Mouse (Mus musculus): Measurements from ENCODE around the gene Tubgcp5.
"Not testable (repeated sequence)": the region's sequence is repeated elsewhere in the genome, so short reads cannot be mapped to it uniquely, and the experiment has no call there.

Tubgcp5 gene

DNA sequence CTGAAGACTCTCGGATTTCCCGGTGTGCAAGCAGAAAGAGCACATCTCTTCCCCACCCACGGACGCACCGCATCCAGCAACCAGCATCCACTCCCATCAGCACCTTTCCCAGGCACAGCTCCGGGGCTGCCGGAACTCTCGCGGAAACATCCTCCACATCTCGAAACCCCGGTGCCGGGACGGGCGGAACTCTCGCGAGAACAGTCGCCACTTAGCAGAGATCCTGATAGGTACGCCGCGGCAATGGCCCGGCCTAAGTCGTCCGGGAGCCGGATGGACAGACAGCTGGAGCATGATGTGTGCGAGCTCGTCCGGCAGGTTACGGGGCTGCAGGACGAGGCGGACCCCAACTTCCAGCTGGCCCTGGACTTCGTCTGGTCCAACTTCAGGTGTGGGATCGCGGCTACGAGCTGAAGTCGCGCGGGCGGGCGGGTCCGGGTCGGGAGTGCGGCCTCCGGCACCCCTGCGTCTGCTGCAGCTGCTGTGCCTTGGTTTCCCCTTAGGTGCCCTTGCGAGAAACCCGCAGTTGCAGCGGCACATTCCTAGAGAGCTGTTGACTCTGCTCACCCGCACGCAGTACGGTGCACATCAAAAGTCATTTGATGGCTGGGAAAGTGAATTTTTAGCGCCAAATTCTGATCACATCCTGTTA is at the start of gene Tubgcp5:
Gene Tubgcp5 (plus strand): TSS at position 203 of the 652 bp plus-strand sequence.
- peak; percentile 98 for DNase-seq

DNA sequence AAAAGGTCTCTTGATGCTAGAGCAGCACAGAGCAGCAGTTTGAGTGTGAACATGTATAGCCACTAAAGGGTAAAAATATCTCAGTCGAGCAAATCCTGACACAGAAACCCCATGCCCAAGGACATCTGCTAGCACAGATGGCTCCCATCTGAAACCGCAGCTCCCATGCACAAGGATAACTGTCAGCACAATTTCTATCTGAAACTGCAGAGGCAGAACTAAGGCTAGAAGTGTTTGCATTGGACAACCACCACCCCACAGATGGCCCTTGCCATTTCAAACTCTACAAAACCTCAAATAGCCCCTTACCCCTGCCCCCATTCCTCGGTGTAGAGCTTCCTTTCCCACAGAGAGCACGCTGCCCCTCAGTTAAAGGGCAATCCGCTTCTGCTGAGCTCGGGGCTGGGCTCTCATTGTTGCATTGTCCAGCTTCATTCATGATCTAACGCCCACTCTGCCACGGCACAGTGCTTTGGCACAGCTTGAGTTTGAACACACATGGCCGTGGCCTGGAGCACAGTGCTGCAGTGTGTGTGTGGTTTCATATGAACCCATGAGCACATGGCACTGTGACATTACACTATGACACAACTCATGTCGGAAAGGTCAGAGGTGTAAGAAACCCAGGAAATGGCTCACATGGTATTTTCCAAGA is 49.3 kb upstream of the Tubgcp5 start:
- DNase-seq: no peak

DNA sequence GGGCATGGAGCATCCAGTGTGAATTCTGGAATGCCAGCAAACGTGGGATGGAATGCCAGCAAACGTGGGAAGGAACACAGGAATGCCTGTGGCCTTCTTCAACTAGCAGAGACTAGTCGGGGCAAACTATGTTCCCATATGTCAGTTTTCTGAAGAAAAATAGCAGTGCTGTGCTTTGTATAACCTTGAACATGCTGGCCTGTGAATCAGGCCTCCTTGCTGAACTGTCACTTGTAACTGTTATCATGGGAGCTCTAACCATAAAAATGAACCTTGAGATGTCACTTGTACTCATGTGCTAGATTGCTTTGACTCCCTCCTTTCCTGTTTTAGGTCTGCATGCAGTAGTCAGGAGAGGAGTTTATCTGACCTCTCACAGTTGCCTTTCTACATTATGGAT is 43.1 kb upstream of the Tubgcp5 start:
- DNase-seq: no peak

DNA sequence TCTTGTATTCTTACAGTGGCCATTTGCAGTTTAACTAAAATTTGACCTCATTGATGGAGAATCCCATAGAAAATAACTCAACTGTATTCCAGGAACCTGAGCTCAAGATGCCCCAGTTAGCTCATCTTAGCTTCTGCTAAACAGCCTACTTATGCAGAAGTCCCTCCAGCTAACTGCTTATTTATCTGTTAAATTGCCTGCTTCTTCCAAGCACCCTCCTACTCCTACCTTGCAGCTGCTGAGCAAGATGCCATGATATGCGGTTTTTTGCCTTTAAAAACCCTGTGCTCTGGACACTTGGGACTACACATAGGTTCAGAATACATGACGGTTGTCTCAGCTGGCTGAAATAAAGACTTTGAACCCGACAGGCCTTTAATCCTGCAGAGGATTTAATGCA is 34.6 kb upstream of the Tubgcp5 start:
- no peak for DNase-seq

DNA sequence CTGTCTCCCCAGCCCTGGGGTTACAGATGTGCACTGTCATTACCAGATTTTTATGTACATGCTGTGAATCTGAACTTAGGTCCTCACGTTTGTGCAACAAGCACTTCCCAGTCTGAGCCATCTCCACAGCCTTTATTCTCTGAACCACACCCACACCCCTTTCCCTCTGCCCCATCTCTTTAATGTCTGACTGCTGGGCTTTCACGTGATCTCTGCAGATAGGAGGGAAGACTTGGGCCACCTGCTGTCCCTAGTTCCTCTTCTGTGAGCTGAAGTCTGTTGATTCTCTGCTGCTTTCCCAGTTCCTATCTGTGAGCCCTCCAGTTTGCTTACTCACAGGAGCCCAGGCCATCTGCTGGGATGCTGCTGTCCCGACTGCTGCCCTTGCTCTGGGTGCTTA is 26.0 kb upstream of the Tubgcp5 start, which contains the start of gene Siglech:
Gene Siglech (plus strand): TSS at position 253 of the 400 bp plus-strand sequence.
- no peak for DNase-seq

DNA sequence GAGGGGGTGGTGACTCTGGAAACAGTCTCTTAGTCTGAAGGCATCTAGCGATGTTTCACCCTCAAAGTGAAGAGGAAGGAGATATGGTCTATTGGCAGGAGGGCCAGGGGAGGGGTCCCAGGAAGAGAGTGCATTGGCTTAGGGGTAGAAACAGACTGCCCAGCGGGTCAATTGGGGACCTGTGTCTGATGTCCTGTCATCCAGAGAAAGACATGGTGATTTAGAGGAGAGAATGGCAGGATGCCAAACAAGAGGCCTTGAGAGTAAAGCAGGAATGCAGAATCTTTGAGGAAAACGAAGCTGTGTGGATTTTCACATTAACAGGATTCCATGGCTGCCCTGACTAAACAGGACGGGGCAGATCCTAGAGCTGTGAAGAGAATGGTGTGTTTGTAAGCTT is 13.9 kb upstream of the Tubgcp5 start:
- DNase-seq: no peak

DNA sequence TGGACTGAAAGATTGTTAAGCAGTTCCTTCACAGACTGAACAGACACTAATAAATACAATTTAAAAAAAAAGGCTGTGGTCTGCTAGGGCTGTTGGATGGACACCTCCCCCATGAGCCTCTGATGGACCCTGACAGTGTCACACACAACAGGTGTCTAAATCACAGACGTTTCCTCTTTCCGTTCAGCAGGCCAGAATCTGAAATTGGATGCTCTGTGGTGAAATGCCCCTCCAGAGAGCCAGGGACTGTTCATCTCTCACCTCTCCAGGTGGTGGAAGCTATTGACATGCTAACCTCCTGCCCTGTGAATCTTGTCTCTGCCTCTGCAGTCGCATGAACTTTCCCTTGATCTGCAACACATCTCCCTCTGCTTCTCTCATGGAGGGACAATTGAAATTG is 11.5 kb upstream of the Tubgcp5 start:
- DNase-seq: no peak

DNA sequence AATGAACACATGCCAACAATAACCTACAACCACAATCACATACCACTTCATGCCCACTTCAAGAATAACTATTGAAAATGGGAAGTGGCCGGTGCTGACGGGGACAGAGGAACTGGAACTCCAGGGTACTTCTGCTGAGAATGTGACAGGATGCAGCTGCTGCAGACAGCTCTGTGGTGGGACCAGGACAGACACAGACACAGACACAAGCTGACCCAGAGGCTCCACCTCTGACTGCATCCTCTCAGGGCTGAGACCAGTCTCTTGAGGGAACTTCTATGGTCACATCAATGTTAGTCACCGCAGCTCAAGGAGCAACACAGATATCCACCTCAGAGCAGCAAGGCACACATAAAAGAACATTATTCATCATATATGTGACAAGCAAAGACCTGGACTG is 9.4 kb upstream of the Tubgcp5 start:
- peak; percentile 11 for DNase-seq

DNA sequence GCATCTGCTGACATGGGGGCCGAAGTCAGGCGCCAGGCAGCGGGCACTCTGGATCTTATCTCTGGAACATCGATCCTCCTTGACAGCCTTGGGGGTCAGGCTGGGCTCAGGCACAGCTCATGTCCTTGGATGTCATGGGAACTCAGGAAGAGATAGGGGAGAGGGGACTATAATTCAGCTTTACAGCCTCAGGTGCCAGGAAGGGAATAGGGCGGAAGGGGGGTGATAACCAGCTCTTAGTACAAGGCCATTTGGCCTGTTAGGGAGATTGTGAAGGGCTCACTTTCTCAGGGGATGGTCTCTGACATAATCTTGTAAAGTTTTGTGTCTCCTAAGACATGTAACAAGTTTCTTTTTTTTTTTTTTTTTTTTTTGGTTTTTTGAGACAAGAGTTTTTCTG is 3.4 kb upstream of the Tubgcp5 start:
- DNase-seq: not testable (repeated sequence)

DNA sequence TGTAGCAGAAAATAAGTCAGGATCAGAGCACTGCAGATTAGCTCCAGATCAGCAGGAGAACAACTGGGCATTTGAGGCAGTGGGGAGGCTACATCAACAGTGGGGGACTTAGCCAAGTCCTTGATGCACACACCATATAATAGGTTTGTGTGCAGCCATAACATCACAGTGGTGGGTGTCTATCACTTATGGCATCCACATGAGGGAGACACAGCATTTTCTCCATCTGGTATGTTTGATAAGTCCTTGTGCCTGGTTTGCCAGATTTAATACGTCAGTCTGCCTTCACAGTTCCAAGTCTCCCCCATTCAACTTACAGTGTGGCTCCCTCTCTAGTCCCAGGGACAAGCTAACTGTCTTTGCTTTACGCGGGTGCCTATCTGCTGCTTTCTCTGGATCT is 1.7 kb upstream of the Tubgcp5 start:
- no peak for DNase-seq

DNA sequence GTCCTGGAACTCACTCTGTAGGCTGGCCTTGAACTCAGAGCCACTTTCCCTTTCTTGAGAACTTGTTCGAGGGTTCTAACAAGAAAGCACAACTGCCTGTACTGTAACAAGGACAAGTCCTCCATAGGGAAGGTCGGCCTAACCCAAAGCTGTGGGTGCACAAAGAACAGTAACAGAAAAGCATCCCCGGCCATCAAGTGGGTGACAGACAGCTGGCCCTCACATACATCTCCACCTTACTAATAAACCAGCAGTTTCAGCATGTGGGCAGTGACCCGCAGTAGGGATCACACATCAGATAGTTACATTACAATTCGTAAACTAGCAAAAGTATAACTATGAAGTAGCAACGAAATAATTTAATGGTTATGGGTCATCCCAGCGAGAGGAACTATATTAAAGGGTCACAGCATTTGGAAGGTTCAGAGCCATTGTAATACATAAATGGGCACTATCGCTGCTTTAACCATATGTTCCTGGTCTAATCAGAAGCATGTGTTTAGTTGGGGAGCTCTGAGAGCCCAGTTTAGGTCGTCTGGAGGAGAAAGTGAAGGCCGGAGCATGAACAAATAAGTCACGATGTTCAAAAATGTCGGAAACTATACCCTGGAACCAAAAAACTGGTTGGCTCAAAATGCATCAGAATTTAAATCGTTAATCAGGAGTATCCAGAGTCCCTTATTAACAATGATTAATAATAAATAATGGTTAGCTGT is 560 bp upstream of the Tubgcp5 start:
- DNase-seq: no peak

DNA sequence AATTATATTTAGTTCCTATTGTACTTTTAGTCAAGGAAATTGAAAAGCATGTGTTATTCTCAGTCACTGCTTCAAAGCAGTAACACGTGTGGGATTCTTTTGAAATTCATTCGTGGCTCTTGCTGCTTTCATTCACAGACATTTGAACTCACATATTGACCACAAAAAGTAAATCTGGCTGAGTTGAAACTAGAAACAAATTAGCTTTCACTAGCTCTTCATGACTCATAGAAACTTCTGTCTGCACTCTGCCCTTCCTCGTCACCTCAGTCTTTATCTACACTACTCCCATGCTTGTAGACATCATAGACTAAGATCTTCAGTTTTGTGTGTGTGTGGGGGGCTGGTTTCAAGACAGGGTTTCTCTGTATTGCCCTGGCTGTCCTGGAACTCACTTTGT is 6.0 kb downstream of the Tubgcp5 start:
- DNase-seq: no peak

DNA sequence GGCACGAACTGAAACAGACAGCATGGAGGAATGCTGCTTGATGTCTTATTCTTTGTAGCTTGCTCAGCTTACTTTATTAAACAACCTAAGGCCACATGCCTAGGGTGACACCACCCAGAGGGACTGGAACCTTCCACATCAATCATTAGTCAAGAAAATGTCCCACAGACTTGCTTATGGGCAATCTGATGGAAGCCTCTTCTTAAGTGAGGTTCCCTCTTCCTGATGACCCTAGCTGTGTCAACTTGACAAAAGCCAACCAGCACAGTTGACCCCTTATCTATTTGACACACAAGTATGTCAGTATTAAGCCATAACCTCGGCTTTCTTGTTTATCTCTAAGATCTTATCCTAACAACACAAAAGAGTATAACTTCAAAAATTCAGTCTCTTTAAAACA is 16.0 kb downstream of the Tubgcp5 start:
- DNase-seq: no peak

DNA sequence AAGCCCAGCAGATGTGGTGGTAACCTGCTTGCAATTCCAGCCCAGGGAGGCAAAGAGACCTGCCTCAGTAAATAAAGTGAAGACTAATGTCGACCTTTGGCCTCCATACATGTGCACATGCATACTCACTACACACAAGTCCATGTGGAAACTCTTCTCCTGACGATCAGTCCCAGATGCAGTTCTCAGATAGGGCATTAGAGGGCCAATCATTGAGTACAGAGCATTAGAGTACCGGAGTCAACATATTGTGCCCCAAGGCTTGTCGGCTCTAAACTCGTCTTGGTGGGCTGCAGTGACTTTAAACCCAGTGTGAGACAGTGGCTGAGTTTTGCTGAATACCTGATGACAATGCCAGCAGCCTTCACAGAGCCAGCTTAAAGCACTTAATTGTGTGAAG is 30.5 kb downstream of the Tubgcp5 start:
- DNase-seq: no peak

DNA sequence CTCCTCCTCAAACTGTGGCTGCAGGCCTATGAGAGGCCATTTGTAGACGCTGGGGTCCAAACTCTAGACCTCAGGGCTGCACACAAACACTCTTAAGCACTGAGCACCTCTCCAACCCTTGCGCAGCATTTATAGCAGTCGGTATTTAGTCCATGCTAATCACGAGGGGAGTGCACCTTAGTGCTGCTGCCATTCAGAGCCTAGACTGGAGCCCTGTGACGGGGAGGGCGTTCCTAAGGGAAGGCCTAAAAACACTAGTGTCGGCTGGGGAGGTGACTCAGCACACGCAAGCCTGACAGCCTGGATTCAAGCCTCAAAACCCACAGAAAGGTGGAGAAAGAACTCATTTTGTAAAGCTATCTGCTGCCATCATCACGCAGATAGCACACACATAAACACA is 33.6 kb downstream of the Tubgcp5 start:
- DNase-seq: no peak

DNA sequence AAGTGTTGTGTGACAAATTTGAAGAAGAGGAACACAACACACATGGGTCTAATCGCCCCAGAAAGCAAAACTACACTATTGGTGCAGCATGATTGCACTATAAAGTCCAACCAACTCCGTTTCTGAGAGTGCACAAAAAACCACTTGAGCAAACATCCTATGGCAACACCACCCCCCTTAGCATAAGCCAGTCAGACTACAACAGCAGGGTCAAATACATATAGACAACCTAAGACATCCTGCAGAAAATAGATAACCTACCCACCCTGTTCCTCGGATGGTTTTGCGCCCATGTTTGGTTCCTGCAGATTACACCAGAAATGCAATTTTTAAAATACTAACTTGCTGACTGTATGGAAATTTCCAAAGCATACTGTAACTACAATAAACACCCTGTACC is 42.9 kb downstream of the Tubgcp5 start:
- no peak for DNase-seq

DNA sequence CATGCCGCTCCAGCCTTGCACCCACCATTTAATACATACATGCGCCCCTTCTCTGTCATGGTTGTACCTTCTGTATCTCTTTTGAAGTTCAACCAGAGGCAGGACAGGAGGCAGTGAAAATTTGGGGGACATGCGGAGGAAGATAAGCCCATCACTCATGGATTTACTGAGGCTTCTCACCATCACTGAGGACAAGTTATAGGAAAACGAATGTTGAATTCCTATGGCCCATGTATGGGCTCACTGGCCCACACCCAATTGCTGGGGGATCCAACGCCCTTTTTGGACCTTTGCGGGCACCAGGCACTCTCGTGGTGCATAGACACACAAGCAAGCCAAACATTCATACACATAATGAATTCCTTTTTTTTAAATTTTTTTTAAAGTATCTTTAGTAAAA is 47.5 kb downstream of the Tubgcp5 start, which contains the start of gene Cyfip1:
Gene Cyfip1 (plus strand): TSS at position 301 of the 400 bp plus-strand sequence.
- DNase-seq: no peak

DNA sequence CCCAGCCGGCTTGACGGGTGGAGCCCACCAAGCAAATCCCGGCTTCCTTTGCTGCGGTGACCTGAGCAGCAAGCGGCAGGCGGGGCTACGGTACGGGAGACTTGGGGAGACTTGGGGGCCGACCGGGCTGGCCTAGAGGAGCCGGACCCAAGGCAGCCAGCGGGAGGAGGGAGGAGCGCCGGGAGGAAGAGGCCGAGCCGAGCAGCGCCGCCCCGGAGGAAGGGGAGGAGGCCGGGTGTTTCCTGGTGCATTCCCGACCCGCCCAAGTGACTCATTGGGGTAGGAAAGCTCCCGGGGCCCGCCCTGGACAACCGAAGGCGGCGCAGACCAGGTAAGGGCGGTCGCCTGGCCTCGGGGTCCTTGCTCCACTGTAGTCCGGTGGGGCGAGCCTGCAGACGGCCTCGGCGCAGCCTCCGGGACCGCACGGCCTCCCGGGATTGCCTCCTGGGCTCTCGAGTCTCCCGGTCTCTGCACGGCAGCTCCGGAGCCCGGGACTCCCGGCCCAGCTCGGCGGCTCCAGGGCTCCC is 48.1 kb downstream of the Tubgcp5 start:
- peak; percentile 92 for DNase-seq

DNA sequence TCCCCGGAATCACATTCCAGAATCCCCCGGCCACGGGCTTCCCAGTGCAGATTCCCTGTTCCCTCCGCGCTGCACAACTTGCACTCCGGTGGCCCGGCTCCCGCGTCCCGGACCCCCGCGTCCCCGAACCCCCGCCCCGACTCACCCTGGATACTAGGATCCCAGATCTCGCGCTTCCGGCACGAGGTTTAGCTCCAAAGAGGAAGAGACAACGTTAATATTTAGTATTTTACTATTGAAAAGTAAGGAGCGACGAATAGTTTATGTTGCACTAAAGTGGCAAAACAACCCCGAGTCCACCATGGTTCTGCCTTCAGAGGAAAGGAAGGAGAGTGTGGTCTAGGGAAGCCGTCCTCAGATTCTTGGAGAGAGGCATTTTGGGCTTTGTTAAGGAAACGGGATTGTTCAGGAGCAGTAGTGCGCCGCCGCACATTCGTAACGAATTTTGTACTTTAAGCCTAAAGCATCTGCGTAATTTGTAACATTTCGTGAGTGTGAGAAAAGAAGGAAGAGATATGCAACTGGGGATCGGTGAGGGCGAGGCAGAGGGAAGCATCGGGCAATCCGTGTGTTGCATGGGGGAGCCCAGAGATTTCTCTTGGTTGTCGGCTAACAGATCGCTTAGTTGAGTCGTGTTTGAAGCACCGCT is 48.7 kb downstream of the Tubgcp5 start:
- DNase-seq: peak; percentile 12

DNA sequence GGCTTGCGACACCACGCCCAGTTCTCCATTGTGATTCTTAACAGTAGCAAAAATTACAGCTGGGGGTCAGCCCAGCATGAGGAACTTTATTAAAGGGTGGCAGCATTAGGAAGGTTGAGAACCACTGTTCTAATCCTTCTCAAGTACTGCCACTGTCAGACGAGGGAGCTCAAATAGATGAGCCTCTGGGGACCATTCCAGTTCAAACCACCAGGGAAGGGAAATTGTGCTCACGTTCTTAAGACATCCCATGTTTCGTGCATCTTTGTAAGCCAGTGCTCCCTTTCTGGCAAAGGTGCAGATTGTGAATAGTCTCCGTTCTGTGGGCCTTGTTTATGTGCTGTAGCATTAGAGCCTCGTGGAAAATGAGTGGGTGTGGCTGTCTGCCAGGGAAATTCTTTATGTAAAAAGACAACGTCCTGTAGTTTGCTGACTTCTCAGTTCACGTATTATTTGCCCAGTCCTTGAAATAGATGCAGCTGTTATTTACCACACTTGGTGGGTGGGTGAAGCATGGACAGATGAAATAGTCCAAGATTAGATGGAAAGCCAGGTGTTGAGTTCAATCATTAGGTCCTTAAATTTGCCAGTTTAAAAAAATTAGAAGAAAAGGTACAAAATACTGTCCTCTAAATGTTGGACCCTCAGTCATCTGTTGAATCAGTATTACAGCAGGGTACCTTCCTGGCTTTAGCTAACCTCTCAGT is 52.8 kb downstream of the Tubgcp5 start:
- no peak for DNase-seq

DNA sequence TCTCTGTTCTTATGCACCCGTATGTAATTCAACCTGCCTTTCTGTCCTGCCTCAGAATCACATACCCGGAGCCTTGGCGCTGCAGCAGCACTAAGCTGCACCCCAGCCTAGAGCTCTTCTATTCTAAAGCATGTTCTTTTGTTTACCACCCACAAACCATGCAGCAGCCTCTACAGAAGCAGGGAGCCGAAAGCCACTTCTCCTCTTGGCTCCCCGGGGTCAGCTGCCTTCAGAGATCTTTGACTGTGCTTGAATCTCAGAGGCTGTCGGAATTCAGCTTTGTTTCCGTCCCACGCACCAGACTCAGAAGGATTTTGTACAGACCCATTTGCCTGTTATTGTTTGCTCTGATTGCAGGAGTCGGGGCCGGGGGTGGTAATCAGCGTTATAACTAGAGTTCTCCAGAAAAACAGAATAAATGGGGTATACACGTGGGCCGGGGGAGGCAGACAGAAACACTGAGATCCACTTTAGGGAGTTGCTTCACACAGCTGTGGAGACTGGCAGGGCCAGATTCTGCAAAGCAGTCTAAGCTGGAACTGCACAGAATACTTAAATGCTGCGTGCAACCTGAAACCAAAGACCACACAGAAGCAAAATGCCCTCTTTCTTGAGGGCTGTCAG is 56.1 kb downstream of the Tubgcp5 start:
- DNase-seq: no peak

DNA sequence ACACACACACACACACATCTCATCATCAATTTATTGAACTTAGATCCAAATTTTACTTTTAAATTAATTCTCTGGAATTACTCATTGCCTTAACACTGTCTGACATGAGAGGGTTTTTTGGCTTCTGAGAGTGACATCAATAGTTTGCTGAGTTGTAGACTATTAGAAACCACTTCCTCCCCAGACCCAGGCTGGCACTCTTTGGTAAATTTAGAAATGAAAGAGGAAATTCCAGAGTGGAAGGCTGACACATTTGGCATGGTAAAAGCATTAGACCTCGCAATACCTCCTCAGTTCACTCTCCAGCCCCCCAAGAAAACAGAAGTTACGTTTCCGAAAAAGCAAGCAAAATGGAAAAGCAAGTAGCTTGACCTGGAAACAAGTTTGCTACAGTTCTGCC is 58.8 kb downstream of the Tubgcp5 start:
- DNase-seq: no peak

Measured in lung, postnatal 14 days (tissue).